Comparison of ENCODE assay signal across 14 mouse cellular contexts in genomic region chr19:16934664-16935063, GRCm38 (mm10). TPM values are rescaled to one million over a fixed set of nuclear protein-coding genes. Genes with fewer than 3 reads are reported as not detected.
"Had no signal": no experiment of that assay in that cellular context is flagged by ENCODE, and none has a peak within 500 bp of the region (broad histone marks: within the 10 kb centered on the region; RNA-seq: fewer than 3 reads in every experiment).

No protein-coding gene starts in this region.

- H3K36me3 ChIP-seq: embryonic facial prominence, embryonic 10.5 days; embryonic facial prominence, embryonic 12.5 days; embryonic facial prominence, embryonic 13.5 days; embryonic facial prominence, embryonic 15.5 days; forebrain, embryonic 10.5 days; forebrain, embryonic 12.5 days; forebrain, embryonic 15.5 days had no signal

- H3K4me3 ChIP-seq: embryonic facial prominence, embryonic 10.5 days; embryonic facial prominence, embryonic 12.5 days; embryonic facial prominence, embryonic 13.5 days; embryonic facial prominence, embryonic 15.5 days; erythroblast, embryonic 14.5 days; forebrain, embryonic 10.5 days; forebrain, embryonic 12.5 days; forebrain, embryonic 13.5 days; forebrain, embryonic 15.5 days; gastrocnemius, adult 2 months; heart, adult 2 months had no signal

- H3K27me3 ChIP-seq: embryonic facial prominence, embryonic 12.5 days; embryonic facial prominence, embryonic 13.5 days; embryonic facial prominence, embryonic 15.5 days; forebrain, embryonic 12.5 days; forebrain, embryonic 13.5 days; forebrain, embryonic 15.5 days had no signal

- ATAC-seq: forebrain, embryonic 13.5 days; forebrain, embryonic 14.5 days; forebrain, embryonic 15.5 days; forebrain, embryonic 16.5 days; forebrain, postnatal 0 days had no signal

- H3K4me2 ChIP-seq: embryonic facial prominence, embryonic 12.5 days; embryonic facial prominence, embryonic 13.5 days; embryonic facial prominence, embryonic 15.5 days; forebrain, embryonic 12.5 days; forebrain, embryonic 13.5 days; forebrain, embryonic 15.5 days had no signal

RNA-seq across cellular contexts. Expression of gene Prune2, which starts 21.3 kb away (rescaled TPM):
- polyA plus RNA-seq: erythroblast, embryonic 14.5 days had no signal
